ENCODE assay signal across 16 mouse cellular contexts in genomic region chr13:17086146-17086545, GRCm38 (mm10).
DNase-seq lines count a peak whose midpoint lies in the region; ATAC-seq and TF ChIP-seq lines count a peak whose summit lies in the region.
"Had no signal": no experiment of that assay in that cellular context is flagged by ENCODE, and none has a peak within 500 bp of the region (broad histone marks: within the 10 kb centered on the region; RNA-seq: fewer than 3 reads in every experiment).

No protein-coding gene starts in this region.

- H3K9me3 ChIP-seq in kidney, embryonic 16.5 days (ENCODE audit: low read length) = no peaks in the 10 kb centered on the region
- H3K9me3 ChIP-seq in lung, embryonic 16.5 days (ENCODE audit: control insufficient read depth, low read length) = no peaks in the 10 kb centered on the region
- no peaks in the 10 kb centered on the region for H3K9me3 ChIP-seq in embryonic facial prominence, embryonic 14.5 days (ENCODE audit: control insufficient read depth, low read length)
- H3K9me3 ChIP-seq in forebrain, postnatal 0 days (ENCODE audit: low read length) = no peaks in the 10 kb centered on the region
- H3K9me3 ChIP-seq: heart, embryonic 15.5 days; hindbrain, embryonic 10.5 days; liver, embryonic 15.5 days had no signal

- H3K4me2 ChIP-seq in kidney, embryonic 16.5 days (replicated peaks; ENCODE audit: low read depth, low read length) = no peak overlapping the region
- H3K4me2 ChIP-seq in lung, embryonic 16.5 days (ENCODE audit: low read depth, low read length) = no peak overlapping the region
- no peak overlapping the region for H3K4me2 ChIP-seq in embryonic facial prominence, embryonic 14.5 days (ENCODE audit: low read depth, low read length)
- H3K4me2 ChIP-seq in forebrain, postnatal 0 days (ENCODE audit: low read depth) = no peak overlapping the region
- H3K4me2 ChIP-seq: heart, embryonic 15.5 days; liver, embryonic 15.5 days had no signal

- POLR2A ChIA-PET in Patski (lab: Charles Lee) = no interaction called here

- H3K27me3 ChIP-seq in kidney, embryonic 16.5 days (ENCODE audit: insufficient read depth, low read length) = no peaks in the 10 kb centered on the region
- H3K27me3 ChIP-seq in lung, embryonic 16.5 days (ENCODE audit: control insufficient read depth, insufficient read depth, low read depth, low read length) = no peaks in the 10 kb centered on the region
- no peaks in the 10 kb centered on the region for H3K27me3 ChIP-seq in Patski
- no peaks in the 10 kb centered on the region for H3K27me3 ChIP-seq in embryonic facial prominence, embryonic 14.5 days (replicated peaks; ENCODE audit: control insufficient read depth, insufficient read depth, low read length)
- no peaks in the 10 kb centered on the region for H3K27me3 ChIP-seq in forebrain, postnatal 0 days (ENCODE audit: insufficient read depth, low read length)
- H3K27me3 ChIP-seq: heart, embryonic 15.5 days; liver, embryonic 15.5 days had no signal

- CTCF ChIA-PET in Patski (lab: Charles Lee) = interaction anchor here (0.7 kb wide), 1 partner anchor 29 kb away, joined by 3 read pairs; no protein-coding TSS in a partner anchor

- in situ Hi-C loops in Patski (cut with MboI; ENCODE audit: low pct_unique_long_range_greater_than_20kb) = no loop called here

- H3K27ac ChIP-seq in kidney, embryonic 16.5 days (ENCODE audit: low read length) = no peak overlapping the region
- 0 out of 2 replicates have a peak overlapping the region, but pooled peaks have one; percentile 4 for H3K27ac ChIP-seq in lung, embryonic 16.5 days (ENCODE audit: low read length)
- 0 out of 2 replicates have a peak overlapping the region, but pooled peaks have one; percentile 50 for H3K27ac ChIP-seq in embryonic facial prominence, embryonic 14.5 days (replicated peaks; ENCODE audit: low read depth, low read length)
- no peak overlapping the region for H3K27ac ChIP-seq in forebrain, postnatal 0 days (ENCODE audit: low read depth, low read length)
- H3K27ac ChIP-seq: heart, embryonic 15.5 days; hindbrain, embryonic 10.5 days; liver, embryonic 15.5 days had no signal

- H3K4me3 ChIP-seq in kidney, embryonic 16.5 days (ENCODE audit: low read length) = no peak overlapping the region
- no peak overlapping the region for H3K4me3 ChIP-seq in lung, embryonic 16.5 days (ENCODE audit: low read length)
- no peak overlapping the region for H3K4me3 ChIP-seq in embryonic facial prominence, embryonic 14.5 days (ENCODE audit: low read depth, low read length)
- H3K4me3 ChIP-seq in forebrain, postnatal 0 days (ENCODE audit: low read depth, low read length) = no peak overlapping the region
- H3K4me3 ChIP-seq: heart, embryonic 15.5 days; hindbrain, embryonic 10.5 days; liver, embryonic 15.5 days had no signal

- H3K4me1 ChIP-seq in kidney, embryonic 16.5 days (ENCODE audit: insufficient read depth, low read length) = 0 out of 2 replicates have a peak, but pooled peaks cover 8% of the 10 kb centered on the region
- H3K4me1 ChIP-seq in lung, embryonic 16.5 days (replicated peaks; ENCODE audit: control insufficient read depth, insufficient read depth, low read length) = peaks cover 7% of the 10 kb centered on the region
- peaks cover 24% of the 10 kb centered on the region for H3K4me1 ChIP-seq in embryonic facial prominence, embryonic 14.5 days (ENCODE audit: control insufficient read depth, insufficient read depth, low read length)
- no peaks in the 10 kb centered on the region for H3K4me1 ChIP-seq in forebrain, postnatal 0 days (ENCODE audit: insufficient read depth)
- H3K4me1 ChIP-seq: hindbrain, embryonic 10.5 days; liver, embryonic 15.5 days had no signal

- H3K9ac ChIP-seq in kidney, embryonic 16.5 days (replicated peaks; ENCODE audit: low read length) = no peak overlapping the region
- H3K9ac ChIP-seq in lung, embryonic 16.5 days (ENCODE audit: low read length) = no peak overlapping the region
- no peak overlapping the region for H3K9ac ChIP-seq in embryonic facial prominence, embryonic 14.5 days (ENCODE audit: low read depth, low read length)
- no peak overlapping the region for H3K9ac ChIP-seq in forebrain, postnatal 0 days
- H3K9ac ChIP-seq: heart, embryonic 15.5 days; liver, embryonic 15.5 days had no signal

- ATAC-seq in kidney, embryonic 16.5 days (ENCODE audit: low FRiP score, low TSS enrichment) = peak; percentile 58; the same call in 1 of the 2 replicates
- peak; percentile 75 for ATAC-seq in lung, embryonic 16.5 days (ENCODE audit: low read depth)
- no peak for ATAC-seq in Patski
- peak; percentile 79 for ATAC-seq in embryonic facial prominence, embryonic 14.5 days (ENCODE audit: low read depth)
- no peak for ATAC-seq in forebrain, postnatal 0 days
- ATAC-seq: CD4-positive, CD25-positive, alpha-beta regulatory T cell, adult 4 months; inflammation-experienced regulatory T-cells, adult 6 months had no signal

- DNase-seq in kidney, postnatal 14 days = no peak
- no peak for DNase-seq in lung, postnatal 36 days
- peak; percentile 4 for DNase-seq in Patski (ENCODE audit: low read depth, low spot score)
- DNase-seq in embryonic facial prominence, embryonic 14.5 days (ENCODE audit: low spot score) = peak; percentile 91
- no peak for DNase-seq in forebrain, postnatal 0 days
- no peak for DNase-seq in cerebellum, adult 9-10 months
- DNase-seq: adrenal gland, postnatal 14 days; layer of hippocampus, adult 9-11 months; thymus, postnatal 4 days had no signal

- no peaks in the 10 kb centered on the region for H3K36me3 ChIP-seq in kidney, embryonic 16.5 days (ENCODE audit: insufficient read depth, low read length)
- H3K36me3 ChIP-seq in lung, embryonic 16.5 days (ENCODE audit: control insufficient read depth, insufficient read depth, low read length) = no peaks in the 10 kb centered on the region
- no peaks in the 10 kb centered on the region for H3K36me3 ChIP-seq in embryonic facial prominence, embryonic 14.5 days (ENCODE audit: control insufficient read depth, insufficient read depth, low read length)
- H3K36me3 ChIP-seq in forebrain, postnatal 0 days (ENCODE audit: insufficient read depth) = no peaks in the 10 kb centered on the region
- H3K36me3 ChIP-seq: heart, embryonic 15.5 days; hindbrain, embryonic 10.5 days; liver, embryonic 15.5 days had no signal

- TF ChIP-seq CTCF in Patski (IDR thresholded peaks at IDR 0.05) = no peak
- no peak for TF ChIP-seq CTCF in forebrain, postnatal 0 days (IDR thresholded peaks at IDR 0.05; ENCODE audit: low read depth)

Comparison
In these comparisons a context has a peak if more than half of its experiments do, and no peak if none do; other contexts are left out.
1. ATAC-seq: peak in kidney, embryonic 16.5 days (single experiment), lung, embryonic 16.5 days (single experiment) and embryonic facial prominence, embryonic 14.5 days (single experiment); none in Patski (single experiment) and forebrain, postnatal 0 days (single experiment).
2. H3K27ac ChIP-seq: peak in lung, embryonic 16.5 days (single experiment) and embryonic facial prominence, embryonic 14.5 days (single experiment); none in kidney, embryonic 16.5 days (single experiment) and forebrain, postnatal 0 days (single experiment).
3. DNase-seq: peak in Patski (single experiment) and embryonic facial prominence, embryonic 14.5 days (single experiment); none in kidney, postnatal 14 days (single experiment), lung, postnatal 36 days (single experiment), forebrain, postnatal 0 days (single experiment) and cerebellum, adult 9-10 months (single experiment).